Mouse (Mus musculus) neural tube, embryonic 14.5 days (tissue): ENCODE measurements at regions not wholly inside any gene's neighbourhood (a gene's known extent, or its start where the extent isn't known, plus 50 kb on each side); places are given as distances from the start of the nearest gene placed in this dataset.

Experiments used
- ATAC-seq: fragments of 200-750 bp; cut with Nextera tagmentation; 2 replicates; pipeline ENCODE4 v1.8.0; 2017; ENCODE audit warnings: low read depth, mild to moderate bottlenecking, moderate TSS enrichment, moderate library complexity
- H3K27ac ChIP-seq: fragments of 300-500 bp; sonication (generic); 2 replicates; pipeline ENCODE4 v1.5.1; 2014; ENCODE audit warnings: low read depth, mild to moderate bottlenecking, control low read depth, low read length, moderate library complexity, mixed read lengths
- H3K27me3 ChIP-seq: fragments of 300-500 bp; sonication (generic); 2 replicates; pipeline ENCODE4 v1.6.1; 2014; ENCODE audit warnings: low read length; ENCODE audit not compliant: control insufficient read depth, insufficient read depth
- H3K36me3 ChIP-seq: fragments of 300-500 bp; sonication (generic); 2 replicates; pipeline ENCODE4 v1.6.1; 2014; ENCODE audit warnings: low read length, mixed read lengths; ENCODE audit not compliant: control insufficient read depth, insufficient read depth
- H3K4me1 ChIP-seq: fragments of 300-500 bp; sonication (generic); 2 replicates; pipeline ENCODE4 v1.6.1; 2014; ENCODE audit warnings: low read length; ENCODE audit not compliant: control insufficient read depth, insufficient read depth
- H3K4me2 ChIP-seq: fragments of 300-500 bp; sonication (generic); 2 replicates; pipeline ENCODE4 v1.6.1; 2014; ENCODE audit warnings: mild to moderate bottlenecking, low read depth, low read length, control low read depth
- H3K4me3 ChIP-seq: fragments of 300-500 bp; sonication (generic); 2 replicates; pipeline ENCODE4 v1.5.1; 2014; ENCODE audit warnings: low read depth, low read length, control low read depth, mixed read lengths
- H3K9ac ChIP-seq: fragments of 300-500 bp; sonication (generic); replicated peaks from 2 replicates; pipeline ENCODE4 v1.6.1; 2014; ENCODE audit warnings: low read depth, mild to moderate bottlenecking, control low read depth, low read length, mixed read lengths
- H3K9me3 ChIP-seq: fragments of 300-500 bp; sonication (generic); 2 replicates; pipeline ENCODE4 v1.6.1; 2016; ENCODE audit warnings: low read length; ENCODE audit not compliant: control insufficient read depth
- WGBS: fragments of 180-500 bp; shearing (Covaris S2); extraction: QIAGEN DNeasy Blood & Tissue Kit; methylation state at CpG from one replicate; pipeline ENCODE4 v1.1.7; 2014; 5-methylcytosine and 5-hydroxymethylcytosine counted together

GRCm38 (mm10) chr3:99573335-99573976 lies 311.8 kb upstream of the Spag17 start:
- 71% methylated on average over 6 of the region's 6 CpGs for WGBS
- H3K4me1 ChIP-seq, result no peaks in the 10 kb centered on the region
- H3K9me3 ChIP-seq, result no peaks in the 10 kb centered on the region
- no peaks in the 10 kb centered on the region for H3K36me3 ChIP-seq
- no peak overlapping the region for H3K27ac ChIP-seq
- H3K27me3 ChIP-seq, result no peaks in the 10 kb centered on the region
- no peak overlapping the region for H3K4me3 ChIP-seq
- no peak overlapping the region for H3K9ac ChIP-seq
- H3K4me2 ChIP-seq, result no peak overlapping the region
- no peak for ATAC-seq

- H3K27me3 ChIP-seq, result no peaks in the 10 kb centered on the region
- H3K4me2 ChIP-seq, result no peak overlapping the region
- WGBS, result 79% methylated on average over 3 of the region's 3 CpGs
- H3K36me3 ChIP-seq, result no peaks in the 10 kb centered on the region
- no peak overlapping the region for H3K9ac ChIP-seq
- no peak overlapping the region for H3K4me3 ChIP-seq
- no peak overlapping the region for H3K27ac ChIP-seq
- no peaks in the 10 kb centered on the region for H3K4me1 ChIP-seq
- ATAC-seq, result no peak
- no peaks in the 10 kb centered on the region for H3K9me3 ChIP-seq
Measured at GRCm38 (mm10) chr3:99573977-99574373, 311.2 kb upstream of the Spag17 start.

- Histone ChIP-seq H3K27ac (no peak overlapping the region), H3K9me3 (no peaks in the 10 kb centered on the region), H3K27me3 (no peaks in the 10 kb centered on the region), H3K4me3 (no peak overlapping the region), H3K36me3 (no peaks in the 10 kb centered on the region), H3K4me1 (no peaks in the 10 kb centered on the region), H3K4me2 (no peak overlapping the region), H3K9ac (no peak overlapping the region)
- 49% methylated on average over 3 of the region's 3 CpGs for WGBS
- no peak for ATAC-seq
Measured at GRCm38 (mm10) chr3:99602679-99603078, 282.5 kb upstream of the Spag17 start.

GRCm38 (mm10) chr3:99632309-99632708 lies 252.9 kb upstream of the Spag17 start:
- ATAC-seq, result no peak
- Histone ChIP-seq H3K36me3 (no peaks in the 10 kb centered on the region), H3K27ac (no peak overlapping the region), H3K4me1 (no peaks in the 10 kb centered on the region), H3K4me2 (no peak overlapping the region), H3K9me3 (no peaks in the 10 kb centered on the region), H3K27me3 (no peaks in the 10 kb centered on the region), H3K9ac (no peak overlapping the region), H3K4me3 (no peak overlapping the region)
- 83% methylated on average over 4 of the region's 4 CpGs for WGBS

- H3K27ac ChIP-seq, result no peak overlapping the region
- no peaks in the 10 kb centered on the region for H3K27me3 ChIP-seq
- H3K4me1 ChIP-seq, result no peaks in the 10 kb centered on the region
- no peak overlapping the region for H3K4me2 ChIP-seq
- no peak overlapping the region for H3K4me3 ChIP-seq
- 71% methylated on average over 8 of the region's 8 CpGs for WGBS
- H3K9me3 ChIP-seq, result no peaks in the 10 kb centered on the region
- ATAC-seq, result no peak
- H3K9ac ChIP-seq, result no peak overlapping the region
- H3K36me3 ChIP-seq, result no peaks in the 10 kb centered on the region
Measured at GRCm38 (mm10) chr3:99641343-99642106, 243.7 kb upstream of the Spag17 start.

GRCm38 (mm10) chr3:99644910-99645309 lies 240.3 kb upstream of the Spag17 start:
- Histone ChIP-seq H3K27me3 (no peaks in the 10 kb centered on the region), H3K9ac (no peak overlapping the region), H3K4me2 (no peak overlapping the region), H3K4me3 (no peak overlapping the region), H3K4me1 (no peaks in the 10 kb centered on the region), H3K27ac (no peak overlapping the region), H3K36me3 (no peaks in the 10 kb centered on the region), H3K9me3 (no peaks in the 10 kb centered on the region)
- no peak for ATAC-seq
- WGBS, result 64% methylated on average over 1 of the region's 1 CpGs

GRCm38 (mm10) chr3:99645318-99645717 lies 239.9 kb upstream of the Spag17 start:
- Histone ChIP-seq H3K9ac (no peak overlapping the region), H3K36me3 (no peaks in the 10 kb centered on the region), H3K4me1 (no peaks in the 10 kb centered on the region), H3K9me3 (no peaks in the 10 kb centered on the region), H3K4me2 (no peak overlapping the region), H3K4me3 (no peak overlapping the region), H3K27me3 (no peaks in the 10 kb centered on the region), H3K27ac (no peak overlapping the region)
- 71% methylated on average over 4 of the region's 4 CpGs for WGBS
- no peak for ATAC-seq

- Histone ChIP-seq H3K4me3 (no peak overlapping the region), H3K4me2 (no peak overlapping the region), H3K36me3 (no peaks in the 10 kb centered on the region), H3K27me3 (no peaks in the 10 kb centered on the region), H3K27ac (no peak overlapping the region), H3K9ac (no peak overlapping the region), H3K4me1 (no peaks in the 10 kb centered on the region), H3K9me3 (no peaks in the 10 kb centered on the region)
- 93% methylated on average over 5 of the region's 5 CpGs for WGBS
- ATAC-seq, result no peak
Measured at GRCm38 (mm10) chr3:99657617-99658016, 227.6 kb upstream of the Spag17 start.

GRCm38 (mm10) chr3:99663783-99664182 lies 221.4 kb upstream of the Spag17 start:
- H3K27me3 ChIP-seq, result no peaks in the 10 kb centered on the region
- no peaks in the 10 kb centered on the region for H3K36me3 ChIP-seq
- no peak overlapping the region for H3K27ac ChIP-seq
- no peak overlapping the region for H3K9ac ChIP-seq
- no peak overlapping the region for H3K4me3 ChIP-seq
- H3K4me1 ChIP-seq, result 0 out of 2 replicates have a peak, but pooled peaks cover 3% of the 10 kb centered on the region
- H3K9me3 ChIP-seq, result no peaks in the 10 kb centered on the region
- WGBS, result 37% methylated on average over 6 of the region's 6 CpGs
- H3K4me2 ChIP-seq, result no peak overlapping the region
- ATAC-seq, result no peak
